Mouse (Mus musculus): ENCODE results near the gene Bcl7b. TPM values are rescaled to one million over a fixed set of nuclear protein-coding genes. Genes with fewer than 3 reads are reported as not detected.

The Bcl7b gene
- polyA plus RNA-seq, 1 experiment from 2014 or later = 44.0 TPM

DNA sequence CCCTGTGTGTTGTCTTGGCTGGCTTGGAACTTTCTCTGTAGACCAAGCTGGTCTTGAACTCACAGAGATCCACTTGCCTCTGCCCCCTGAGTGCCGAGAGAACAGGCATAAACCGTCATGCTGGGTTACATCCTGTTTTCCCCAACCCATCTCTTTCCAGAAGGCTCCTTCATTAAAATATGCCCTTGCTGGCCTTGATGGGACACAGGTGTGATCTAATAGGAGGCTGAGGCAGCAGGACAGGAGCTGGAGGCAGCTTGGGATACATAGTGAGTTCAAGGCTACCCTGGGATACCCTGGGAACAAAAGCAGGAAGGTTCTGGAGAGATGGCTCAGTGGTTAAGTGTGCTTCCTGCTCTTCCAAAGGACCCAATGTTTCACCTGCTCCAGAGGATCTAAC lies 28.2 kb upstream of the Bcl7b start:
- Histone ChIP-seq H3K36me3 (ENCODE audit: control insufficient read depth, insufficient read depth, low read length) (no peaks in the 10 kb centered on the region), H3K9ac (ENCODE audit: low read length) (no peak overlapping the region), H3K9me3 (ENCODE audit: control insufficient read depth, low read length) (no peaks in the 10 kb centered on the region), H3K4me1 (ENCODE audit: control insufficient read depth, insufficient read depth, low read length) (no peaks in the 10 kb centered on the region), H3K27ac (ENCODE audit: low read depth, low read length) (no peak overlapping the region), H3K4me3 (ENCODE audit: low read depth, low read length) (no peak overlapping the region), H3K4me2 (ENCODE audit: low read depth) (no peak overlapping the region), H3K27me3 (ENCODE audit: control insufficient read depth, insufficient read depth, low read length) (no peaks in the 10 kb centered on the region)
- no peak for ATAC-seq (ENCODE audit: insufficient read depth, low FRiP score, low TSS enrichment)
- no peak for DNase-seq (ENCODE audit: low spot score)
- WGBS = 57% methylated on average over 2 of the region's 2 CpGs

DNA sequence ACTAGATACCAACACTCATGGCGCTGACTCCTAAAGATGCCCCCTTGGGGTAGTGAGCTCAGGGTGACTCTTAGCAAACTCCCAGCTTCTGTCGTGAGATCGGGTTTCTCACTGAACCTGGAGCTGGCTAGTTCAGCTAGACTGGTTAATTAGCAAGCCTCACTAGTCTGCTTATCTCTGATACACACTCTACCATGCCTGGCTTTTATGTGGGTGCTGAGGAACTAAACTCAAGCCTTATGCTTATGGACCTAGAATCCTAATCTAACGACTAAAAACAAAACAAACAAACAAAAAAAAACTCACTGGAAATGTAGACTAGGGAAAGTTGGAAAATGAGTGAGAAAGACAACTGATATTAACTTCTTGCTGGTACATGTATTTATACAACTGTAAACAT lies 23.6 kb upstream of the Bcl7b start:
- Histone ChIP-seq H3K4me3 (ENCODE audit: low read depth, low read length) (no peak overlapping the region), H3K4me1 (ENCODE audit: control insufficient read depth, insufficient read depth, low read length) (no peaks in the 10 kb centered on the region), H3K9me3 (ENCODE audit: control insufficient read depth, low read length) (no peaks in the 10 kb centered on the region), H3K27me3 (ENCODE audit: control insufficient read depth, insufficient read depth, low read length) (no peaks in the 10 kb centered on the region), H3K27ac (ENCODE audit: low read depth, low read length) (no peak overlapping the region), H3K4me2 (ENCODE audit: low read depth) (no peak overlapping the region), H3K36me3 (ENCODE audit: control insufficient read depth, insufficient read depth, low read length) (no peaks in the 10 kb centered on the region), H3K9ac (ENCODE audit: low read length) (no peak overlapping the region)
- DNase-seq (ENCODE audit: low spot score) (no peak), ATAC-seq (ENCODE audit: insufficient read depth, low FRiP score, low TSS enrichment) (no peak)
- 66% methylated on average over 4 of the region's 4 CpGs for WGBS

DNA sequence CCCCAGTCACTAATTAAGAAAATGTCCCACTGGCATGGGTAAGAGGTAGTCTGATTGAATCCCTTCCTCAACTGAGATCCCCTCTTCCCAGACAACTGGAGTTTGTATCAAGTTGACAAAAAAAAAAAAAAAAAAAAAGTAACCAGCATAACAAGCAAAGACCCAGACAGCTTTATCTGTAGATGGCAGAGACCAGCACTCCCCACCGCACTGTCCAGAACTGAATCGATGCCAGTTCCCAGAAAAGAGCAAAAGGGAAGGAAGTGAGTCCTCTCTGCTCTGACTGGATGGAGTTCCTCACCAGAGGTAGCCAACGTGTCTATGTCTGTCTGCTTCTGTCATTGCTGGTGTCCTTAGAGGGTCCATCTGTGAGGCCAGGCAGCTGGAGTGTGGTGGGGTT lies 22.6 kb upstream of the Bcl7b start:
- ATAC-seq (ENCODE audit: insufficient read depth, low FRiP score, low TSS enrichment) (no peak), DNase-seq (ENCODE audit: low spot score) (no peak)
- no peak overlapping the region for H3K9ac ChIP-seq (ENCODE audit: low read length)
- H3K36me3 ChIP-seq (ENCODE audit: control insufficient read depth, insufficient read depth, low read length) = no peaks in the 10 kb centered on the region
- 77% methylated on average over 3 of the region's 3 CpGs for WGBS
- H3K4me1 ChIP-seq (ENCODE audit: control insufficient read depth, insufficient read depth, low read length) = no peaks in the 10 kb centered on the region
- H3K27ac ChIP-seq (ENCODE audit: low read depth, low read length) = no peak overlapping the region
- no peak overlapping the region for H3K4me2 ChIP-seq (ENCODE audit: low read depth)
- H3K27me3 ChIP-seq (ENCODE audit: control insufficient read depth, insufficient read depth, low read length) = no peaks in the 10 kb centered on the region
- H3K9me3 ChIP-seq (ENCODE audit: control insufficient read depth, low read length) = no peaks in the 10 kb centered on the region
- H3K4me3 ChIP-seq (ENCODE audit: low read depth, low read length) = no peak overlapping the region

DNA sequence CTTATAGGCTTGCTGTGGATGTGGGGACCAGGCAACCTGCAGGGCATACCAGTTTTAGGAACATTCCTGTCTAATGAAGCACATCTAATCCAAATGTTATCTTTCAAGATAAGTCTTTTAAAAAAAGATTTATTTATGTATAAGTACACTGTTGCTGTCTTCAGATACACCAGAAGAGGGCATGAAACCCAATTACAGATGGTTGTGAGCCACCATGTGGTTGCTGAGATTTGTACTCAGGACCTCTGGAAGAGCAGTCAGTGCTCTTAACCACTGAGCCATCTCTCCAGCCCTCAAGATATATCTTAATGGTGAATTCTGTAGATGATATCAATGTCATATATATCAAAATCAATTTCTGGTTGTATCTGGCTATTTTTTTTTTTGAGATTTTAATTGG lies 22.1 kb upstream of the Bcl7b start:
- no peak overlapping the region for H3K9ac ChIP-seq (ENCODE audit: low read length)

DNA sequence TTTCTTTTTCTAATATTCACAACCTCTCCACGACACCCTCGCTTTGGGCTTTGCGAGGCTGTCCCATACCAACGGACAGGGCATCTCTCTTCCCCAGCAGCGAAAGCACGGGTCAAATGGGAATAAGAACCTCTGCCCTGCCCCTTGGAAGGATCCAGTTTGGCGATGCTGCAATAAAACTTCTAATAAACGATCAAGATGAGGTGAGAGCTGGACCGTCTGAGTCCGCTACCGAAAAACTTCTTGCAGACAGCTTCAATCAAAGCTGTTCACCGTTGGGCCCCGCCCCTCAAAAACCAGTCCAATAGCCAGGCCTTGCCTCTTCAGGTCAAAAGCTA lies 19.4 kb upstream of the Bcl7b start:
- Histone ChIP-seq H3K9me3 (ENCODE audit: control insufficient read depth, low read length) (no peaks in the 10 kb centered on the region), H3K4me1 (ENCODE audit: control insufficient read depth, insufficient read depth, low read length) (no peaks in the 10 kb centered on the region), H3K4me3 (ENCODE audit: low read depth, low read length) (peak overlapping the region; percentile 77), H3K4me2 (ENCODE audit: low read depth) (peak overlapping the region; percentile 90), H3K27me3 (ENCODE audit: control insufficient read depth, insufficient read depth, low read length) (no peaks in the 10 kb centered on the region), H3K27ac (ENCODE audit: low read depth, low read length) (peak overlapping the region; percentile 45; the same call in 1 of the 2 replicates), H3K36me3 (ENCODE audit: control insufficient read depth, insufficient read depth, low read length) (no peaks in the 10 kb centered on the region), H3K9ac (ENCODE audit: low read length) (peak overlapping the region; percentile 49)
- WGBS = 0% methylated on average over 13 of the region's 13 CpGs
- DNase-seq (ENCODE audit: low spot score) = no peak
- no peak; the same call in 1 of the 2 replicates for ATAC-seq (ENCODE audit: insufficient read depth, low FRiP score, low TSS enrichment)

More for the DNA sequence above, 22.1 kb upstream of the Bcl7b start:
- Histone ChIP-seq H3K4me1 (ENCODE audit: control insufficient read depth, insufficient read depth, low read length) (no peaks in the 10 kb centered on the region), H3K36me3 (ENCODE audit: control insufficient read depth, insufficient read depth, low read length) (no peaks in the 10 kb centered on the region), H3K27me3 (ENCODE audit: control insufficient read depth, insufficient read depth, low read length) (no peaks in the 10 kb centered on the region), H3K4me3 (ENCODE audit: low read depth, low read length) (no peak overlapping the region), H3K27ac (ENCODE audit: low read depth, low read length) (no peak overlapping the region), H3K9me3 (ENCODE audit: control insufficient read depth, low read length) (no peaks in the 10 kb centered on the region), H3K4me2 (ENCODE audit: low read depth) (no peak overlapping the region)
- DNase-seq (ENCODE audit: low spot score) = no peak
- ATAC-seq (ENCODE audit: insufficient read depth, low FRiP score, low TSS enrichment) = no peak

DNA sequence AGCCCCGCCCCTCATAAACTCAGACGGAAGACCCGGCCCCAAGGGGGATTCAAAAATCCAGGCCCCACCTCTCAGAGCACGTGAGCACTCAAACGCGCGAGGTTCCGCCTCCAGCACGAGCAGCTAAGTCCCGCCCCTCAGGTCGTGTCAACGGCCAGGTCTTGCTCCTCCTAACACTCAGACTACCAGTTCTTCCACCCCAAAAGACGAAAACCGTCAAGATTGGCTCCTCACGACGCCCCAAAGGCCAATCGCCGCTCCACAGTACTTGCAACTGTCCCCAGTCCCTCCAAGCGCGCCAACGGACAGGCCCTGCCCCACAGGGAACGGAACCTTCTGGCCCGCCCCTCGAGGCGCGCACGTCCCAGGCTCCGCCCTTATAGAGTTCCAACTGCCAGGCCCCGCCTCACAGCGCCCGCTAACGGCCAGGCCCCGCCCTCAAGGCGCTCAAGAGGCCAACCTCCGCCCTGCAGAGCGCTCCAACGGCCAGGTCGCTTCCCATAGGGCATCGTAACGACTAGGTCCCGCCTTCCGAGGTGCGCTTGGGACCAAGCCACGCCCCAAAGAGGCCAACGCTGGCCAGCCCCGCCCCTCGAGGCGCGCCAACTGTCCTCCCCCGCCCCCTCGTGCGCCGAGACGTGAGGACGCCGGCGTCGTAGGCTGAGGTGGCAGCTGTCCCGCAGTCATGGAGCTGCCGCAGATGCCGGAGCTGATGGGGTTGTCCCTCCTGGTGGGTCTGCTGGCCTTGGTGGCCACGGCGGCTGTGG lies 18.8 kb upstream of the Bcl7b start, which contains the start of gene Tbl2:
TSS of gene Tbl2 (plus strand) at position 605 of the 767 bp plus-strand sequence.
- no peaks in the 10 kb centered on the region for H3K4me1 ChIP-seq (ENCODE audit: control insufficient read depth, insufficient read depth, low read length)
- peak within 1 kb of the TSS; percentile 90 for H3K4me2 ChIP-seq (ENCODE audit: low read depth)
- no peaks in the 10 kb centered on the region for H3K9me3 ChIP-seq (ENCODE audit: control insufficient read depth, low read length)
- under 1% methylated on average over 63 of the region's 63 CpGs for WGBS
- H3K27me3 ChIP-seq (ENCODE audit: control insufficient read depth, insufficient read depth, low read length) = no peaks in the 10 kb centered on the region
- H3K27ac ChIP-seq (ENCODE audit: low read depth, low read length) = peak within 1 kb of the TSS; percentile 75
- peak within 1 kb of the TSS; percentile 78 for H3K9ac ChIP-seq (ENCODE audit: low read length)
- peaks cover 2% of the 10 kb centered on the region for H3K36me3 ChIP-seq (ENCODE audit: control insufficient read depth, insufficient read depth, low read length)
- DNase-seq (ENCODE audit: low spot score) = peak; percentile 99
- H3K4me3 ChIP-seq (ENCODE audit: low read depth, low read length) = peak within 1 kb of the TSS; percentile 77
- ATAC-seq (ENCODE audit: insufficient read depth, low FRiP score, low TSS enrichment) = peak; percentile 99

DNA sequence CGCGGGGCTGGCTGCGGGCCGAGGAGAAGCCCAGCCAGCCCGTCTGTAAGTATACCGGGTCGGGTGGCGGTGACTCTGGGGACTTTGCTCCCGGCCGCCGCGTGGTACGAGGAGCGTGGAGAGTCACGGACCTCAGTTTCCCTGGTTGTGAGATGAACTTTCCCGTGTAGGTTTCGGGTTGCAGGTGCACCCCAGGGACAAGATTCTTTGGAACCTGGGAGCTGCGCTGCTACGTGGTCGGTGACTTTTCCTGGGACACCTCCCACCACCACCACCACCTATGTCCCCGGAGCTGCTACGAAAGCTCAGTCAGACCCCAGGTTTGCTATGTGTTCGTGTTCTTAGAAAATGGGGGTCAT lies 18.3 kb upstream of the Bcl7b start:
- no peak for DNase-seq (ENCODE audit: low spot score)
- no peak for ATAC-seq (ENCODE audit: insufficient read depth, low FRiP score, low TSS enrichment)
- no peaks in the 10 kb centered on the region for H3K27me3 ChIP-seq (ENCODE audit: control insufficient read depth, insufficient read depth, low read length)
- peak overlapping the region; percentile 77 for H3K4me3 ChIP-seq (ENCODE audit: low read depth, low read length)
- peak overlapping the region; percentile 90 for H3K4me2 ChIP-seq (ENCODE audit: low read depth)
- 0% methylated on average over 23 of the region's 23 CpGs for WGBS
- H3K9me3 ChIP-seq (ENCODE audit: control insufficient read depth, low read length) = no peaks in the 10 kb centered on the region
- H3K9ac ChIP-seq (ENCODE audit: low read length) = peak overlapping the region; percentile 78
- H3K27ac ChIP-seq (ENCODE audit: low read depth, low read length) = peak overlapping the region; percentile 75
- H3K36me3 ChIP-seq (ENCODE audit: control insufficient read depth, insufficient read depth, low read length) = peaks cover 5% of the 10 kb centered on the region
- H3K4me1 ChIP-seq (ENCODE audit: control insufficient read depth, insufficient read depth, low read length) = no peaks in the 10 kb centered on the region

DNA sequence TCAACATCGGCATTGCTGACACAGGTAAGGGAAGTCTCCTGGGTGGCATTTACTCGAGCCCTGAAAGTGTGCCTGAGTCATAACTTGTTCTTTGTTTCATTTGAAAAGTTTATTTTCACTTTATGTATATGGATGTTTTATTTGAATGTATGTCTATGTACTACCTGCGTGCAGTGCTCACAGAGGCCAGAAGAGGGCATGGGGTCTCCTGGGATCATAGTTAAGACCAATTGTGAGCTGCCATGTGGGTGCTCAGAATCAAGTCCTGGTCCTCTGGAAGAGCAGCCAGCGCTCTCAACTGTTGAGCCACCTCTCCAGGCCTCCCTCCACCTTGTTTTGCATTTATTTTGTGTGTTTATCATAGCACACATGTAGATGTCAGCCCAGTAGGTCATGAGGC lies 11.6 kb upstream of the Bcl7b start:
- 98% methylated on average over 4 of the region's 4 CpGs for WGBS
- H3K4me2 ChIP-seq (ENCODE audit: low read depth) = no peak overlapping the region
- no peaks in the 10 kb centered on the region for H3K4me1 ChIP-seq (ENCODE audit: control insufficient read depth, insufficient read depth, low read length)
- ATAC-seq (ENCODE audit: insufficient read depth, low FRiP score, low TSS enrichment) (no peak), DNase-seq (ENCODE audit: low spot score) (no peak)
- H3K9me3 ChIP-seq (ENCODE audit: control insufficient read depth, low read length) = no peaks in the 10 kb centered on the region
- H3K9ac ChIP-seq (ENCODE audit: low read length) = no peak overlapping the region
- H3K36me3 ChIP-seq (ENCODE audit: control insufficient read depth, insufficient read depth, low read length) = peaks cover 32% of the 10 kb centered on the region
- no peak overlapping the region for H3K4me3 ChIP-seq (ENCODE audit: low read depth, low read length)
- H3K27ac ChIP-seq (ENCODE audit: low read depth, low read length) = no peak overlapping the region
- no peaks in the 10 kb centered on the region for H3K27me3 ChIP-seq (ENCODE audit: control insufficient read depth, insufficient read depth, low read length)

DNA sequence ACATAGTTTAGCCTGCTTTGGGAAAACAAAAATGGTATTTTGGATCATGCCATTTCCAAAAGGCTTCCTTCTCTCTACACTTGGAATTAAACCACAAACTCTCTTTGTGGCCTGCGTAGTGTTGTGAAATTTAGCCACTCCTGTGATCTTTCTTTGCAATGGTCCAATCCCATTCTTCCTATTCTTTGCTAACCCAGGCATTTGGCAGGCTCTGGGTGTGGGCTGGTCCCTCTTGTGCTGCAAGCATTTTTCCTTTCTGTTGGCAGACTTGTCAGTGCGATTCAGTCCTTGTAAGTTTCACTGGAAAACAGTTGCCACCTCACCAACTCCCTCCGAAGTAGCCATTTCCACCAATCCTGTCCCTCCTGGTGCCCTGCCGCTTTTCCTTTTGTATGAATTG lies 6.9 kb upstream of the Bcl7b start:
- H3K9ac ChIP-seq (ENCODE audit: low read length) = no peak overlapping the region
- H3K4me2 ChIP-seq (ENCODE audit: low read depth) = no peak overlapping the region
- no peaks in the 10 kb centered on the region for H3K9me3 ChIP-seq (ENCODE audit: control insufficient read depth, low read length)
- DNase-seq (ENCODE audit: low spot score) (no peak), ATAC-seq (ENCODE audit: insufficient read depth, low FRiP score, low TSS enrichment) (no peak)
- H3K36me3 ChIP-seq (ENCODE audit: control insufficient read depth, insufficient read depth, low read length) = peaks cover 21% of the 10 kb centered on the region
- no peaks in the 10 kb centered on the region for H3K27me3 ChIP-seq (ENCODE audit: control insufficient read depth, insufficient read depth, low read length)
- 93% methylated on average over 4 of the region's 4 CpGs for WGBS
- no peak overlapping the region for H3K27ac ChIP-seq (ENCODE audit: low read depth, low read length)
- H3K4me1 ChIP-seq (ENCODE audit: control insufficient read depth, insufficient read depth, low read length) = no peaks in the 10 kb centered on the region
- no peak overlapping the region for H3K4me3 ChIP-seq (ENCODE audit: low read depth, low read length)
